Mouse (Mus musculus) embryonic fibroblast, embryonic 13.5 days (primary cell): ENCODE data around the gene Susd1.

Experiments used
- CTCF ChIP-seq: IDR thresholded peaks from 2 replicates; pipeline ENCODE4 v1.5.1; 2011; ENCODE audit warnings: mild to moderate bottlenecking, control low read depth, low read length, moderate library complexity, borderline replicate concordance; ENCODE audit not compliant: insufficient read depth
- POLR2A ChIP-seq: IDR thresholded peaks from 2 replicates; pipeline ENCODE4 v1.6.1; 2011; ENCODE audit warnings: low read depth, mild to moderate bottlenecking, control low read depth, low read length, moderate library complexity

DNA sequence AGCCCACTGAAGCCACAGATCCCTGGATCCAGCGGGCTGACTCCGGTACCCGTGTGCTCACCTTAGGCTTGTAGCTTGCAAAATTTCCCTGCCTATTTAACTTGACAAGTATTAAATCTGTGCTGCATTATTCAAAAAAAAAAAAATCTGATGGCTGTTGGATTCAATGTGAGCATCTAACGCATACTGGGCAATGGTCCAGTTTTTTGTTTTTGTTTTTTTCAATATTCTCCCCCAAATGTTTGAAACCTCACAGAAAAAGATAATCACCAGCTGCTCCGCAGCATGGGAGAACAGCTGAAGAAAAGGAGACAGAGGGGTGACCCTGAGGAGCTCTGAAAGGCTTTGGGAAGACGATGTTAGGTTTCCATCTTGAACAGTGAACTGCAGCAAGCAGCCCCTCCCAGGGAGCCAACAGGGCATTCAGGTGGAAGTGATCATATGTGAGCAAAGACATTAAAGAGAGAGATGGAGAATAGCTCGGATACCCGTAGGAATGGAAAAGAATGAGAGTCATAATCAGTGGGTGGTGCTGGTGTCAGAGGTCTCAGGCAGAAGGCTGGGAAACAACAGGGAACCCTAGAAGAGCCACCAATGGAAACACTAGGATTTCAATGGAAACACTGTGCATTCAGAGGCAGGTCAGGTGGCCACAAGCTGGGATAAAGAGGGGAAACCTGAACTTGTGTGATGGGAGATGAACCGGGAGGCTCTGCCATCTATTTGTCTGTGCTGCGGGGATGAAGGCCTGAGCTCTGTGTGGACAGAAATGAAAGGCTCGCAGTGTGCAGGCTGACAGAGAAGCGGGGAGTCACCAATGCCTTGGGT lies 117.0 kb downstream of the Susd1 start:
- TF ChIP-seq CTCF (no peak), POLR2A (no peak)
